Mouse (Mus musculus): ENCODE data around the gene Gm20604.

Gene Gm20604

DNA sequence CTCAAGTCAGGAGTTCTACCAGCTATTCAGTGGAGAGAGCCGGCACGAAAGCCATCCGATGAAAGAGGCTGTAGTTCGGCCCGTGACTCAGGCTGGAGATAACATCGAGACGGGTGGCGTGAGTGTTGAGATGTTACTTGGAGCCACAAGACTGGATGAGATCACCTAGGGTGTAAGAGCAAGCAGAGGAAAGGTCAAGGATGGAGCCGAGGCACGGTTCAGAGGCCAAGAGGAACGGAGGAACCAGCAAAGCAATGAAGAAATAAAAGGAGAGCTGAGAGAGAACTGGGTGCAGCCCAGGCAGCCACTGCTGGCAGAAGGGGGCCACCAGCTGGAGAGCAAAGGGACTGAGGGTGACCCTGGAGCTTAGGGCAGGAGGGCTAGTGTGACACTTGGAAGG lies 50.3 kb downstream of the Gm20604 start:
- in situ Hi-C loops (cut with MboI; ENCODE audit: low sequenced_read_pairs), result loop anchor here (5.0 kb wide), 1 partner anchor 131 kb away; no protein-coding TSS in a partner anchor

DNA sequence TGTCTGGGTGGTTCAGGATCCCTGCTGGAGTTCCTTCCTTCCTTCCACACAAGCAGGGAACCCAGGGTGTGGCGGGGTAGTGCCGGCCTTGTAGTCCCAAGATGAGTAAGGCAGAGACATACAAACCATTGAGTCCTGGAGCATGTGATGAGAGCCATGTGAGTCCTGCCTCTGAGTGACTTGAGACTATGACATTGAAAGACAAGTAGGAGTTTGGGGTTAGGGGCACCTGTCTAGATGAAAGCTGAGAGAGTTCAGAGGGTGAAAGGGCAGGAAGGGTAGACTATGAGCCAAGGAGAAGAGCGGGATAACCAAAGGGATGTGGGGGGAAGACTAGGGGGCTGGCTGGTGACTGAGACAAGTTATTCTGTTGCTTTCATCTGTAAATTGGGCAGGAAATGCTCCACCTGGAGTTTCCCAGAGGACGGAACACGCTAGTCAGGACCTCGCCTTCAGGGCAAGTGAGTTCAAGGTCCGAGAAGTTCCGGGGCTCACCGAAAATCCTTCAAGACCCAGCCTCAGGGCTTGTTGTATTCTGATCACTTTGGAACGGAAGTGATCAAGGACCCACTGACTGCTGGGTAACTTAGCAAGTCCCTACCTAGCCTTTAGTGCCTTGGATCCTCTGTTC lies 51.5 kb downstream of the Gm20604 start:
- in situ Hi-C loops (cut with MboI; ENCODE audit: low sequenced_read_pairs), result loop anchor here (5.0 kb wide), 1 partner anchor 130 kb away; no protein-coding TSS in a partner anchor

DNA sequence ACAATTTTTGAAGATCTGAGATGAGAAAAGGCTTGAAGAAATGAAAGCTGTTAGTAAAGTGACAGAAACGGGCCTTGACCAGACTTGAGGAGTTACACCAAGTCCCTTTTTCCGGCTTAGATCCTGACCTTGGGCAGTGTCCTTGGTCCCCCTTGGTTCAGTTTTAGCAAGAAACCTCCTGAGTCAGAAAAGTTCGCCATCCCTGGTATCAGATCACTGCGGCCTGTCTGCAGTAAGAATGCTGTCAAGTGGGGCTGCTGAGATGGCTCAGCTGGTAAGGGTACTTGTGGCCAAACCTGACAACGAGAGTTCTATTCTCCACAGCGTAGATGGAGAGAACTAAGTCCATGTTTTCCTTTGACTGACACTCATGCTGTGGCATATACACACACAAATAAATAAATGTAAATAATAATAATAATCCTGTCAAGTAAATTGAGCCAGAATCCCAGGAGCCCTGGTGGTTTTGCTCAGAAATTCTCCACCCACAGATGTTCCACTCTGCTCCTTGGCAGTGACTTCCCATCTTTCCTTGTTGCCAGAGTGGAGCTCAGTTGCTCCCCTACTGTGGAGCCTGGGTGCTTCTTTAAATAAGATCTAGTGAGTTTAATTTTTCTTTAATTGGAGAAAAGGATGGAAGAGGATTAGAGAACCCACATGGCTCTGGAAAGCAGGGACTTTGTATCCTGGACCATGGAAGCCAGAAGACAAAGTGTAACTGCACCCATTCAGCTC lies 52.4 kb downstream of the Gm20604 start:
- in situ Hi-C loops (cut with MboI; ENCODE audit: low sequenced_read_pairs), result loop anchor here (5.0 kb wide), 1 partner anchor 129 kb away; no protein-coding TSS in a partner anchor

DNA sequence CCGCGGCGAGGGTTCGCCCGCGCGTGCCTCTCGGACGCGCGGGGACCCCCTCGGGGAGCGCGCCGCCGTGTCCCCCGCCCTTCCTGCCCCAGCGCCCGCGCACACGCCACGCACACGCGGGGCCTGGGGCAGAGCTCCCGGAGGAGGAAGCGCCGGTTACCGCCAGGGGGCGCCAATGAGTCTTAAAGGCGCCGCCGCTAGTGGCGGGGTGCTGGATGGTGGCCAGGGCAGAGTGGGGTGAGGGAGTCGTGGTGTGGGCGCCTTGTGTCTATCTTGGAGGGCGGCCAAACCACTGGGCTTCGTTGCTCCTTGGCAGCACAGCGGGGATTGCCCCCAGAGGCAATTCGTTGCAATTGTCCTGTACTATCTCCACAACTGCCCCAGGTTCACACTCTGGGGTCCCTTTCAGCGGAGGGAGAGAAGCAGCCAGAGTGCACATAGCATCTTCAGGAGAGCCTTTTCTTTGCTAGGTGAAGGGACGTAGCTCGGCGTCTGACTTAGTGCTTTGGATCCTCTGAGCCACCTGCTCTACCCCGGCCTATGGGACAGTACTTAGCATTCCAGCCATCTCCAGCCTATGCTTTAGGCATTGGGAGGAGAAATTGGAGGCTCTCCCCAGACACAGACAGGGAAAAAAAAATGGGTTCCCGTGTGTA lies 53.1 kb downstream of the Gm20604 start:
- in situ Hi-C loops (cut with MboI; ENCODE audit: low sequenced_read_pairs), result loop anchor here (5.0 kb wide), 1 partner anchor 128 kb away; no protein-coding TSS in a partner anchor

DNA sequence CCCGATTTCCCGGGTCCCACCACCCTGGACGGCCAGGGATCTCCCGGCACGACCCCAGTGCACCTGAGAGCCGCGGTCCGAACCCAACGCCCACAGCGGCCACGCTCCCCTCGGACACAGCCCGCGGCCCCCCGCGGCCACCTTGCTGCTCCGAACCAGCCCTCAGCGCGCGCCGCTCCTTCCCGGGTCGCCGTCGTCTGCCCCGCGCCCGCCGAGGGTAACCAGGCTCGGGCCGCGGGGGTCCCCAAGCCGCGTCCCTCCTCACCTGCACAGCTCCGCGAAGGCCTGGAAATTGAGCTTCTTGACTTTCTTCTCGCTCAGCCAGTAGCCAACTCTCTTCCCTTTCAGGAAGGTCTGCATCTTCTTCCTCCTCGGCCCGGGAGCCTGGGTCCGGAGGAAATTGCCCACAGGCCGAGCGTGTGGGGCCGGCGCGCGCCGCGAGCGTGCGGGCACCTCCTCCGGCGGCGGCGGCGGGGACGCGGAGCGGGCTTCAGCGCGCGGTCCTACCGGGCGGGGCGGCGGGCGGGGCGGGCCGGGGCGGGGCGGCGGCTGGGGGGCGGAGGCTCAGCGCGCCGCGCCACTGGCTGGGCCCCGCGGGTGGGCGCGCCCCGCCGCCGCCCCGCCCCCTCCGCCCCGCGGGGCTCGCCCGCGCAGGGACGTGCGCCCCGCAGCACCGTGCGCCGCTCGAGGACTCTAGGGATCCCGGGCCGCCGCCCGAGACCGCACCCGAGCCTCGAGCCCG lies 53.8 kb downstream of the Gm20604 start, which contains the start of gene Itpk1:
TSS of gene Itpk1 (minus strand) at position 474 of the 742 bp plus-strand sequence.
- in situ Hi-C loops (cut with MboI; ENCODE audit: low sequenced_read_pairs), result loop anchor here (5.0 kb wide), 1 partner anchor 127 kb away; no protein-coding TSS in a partner anchor

DNA sequence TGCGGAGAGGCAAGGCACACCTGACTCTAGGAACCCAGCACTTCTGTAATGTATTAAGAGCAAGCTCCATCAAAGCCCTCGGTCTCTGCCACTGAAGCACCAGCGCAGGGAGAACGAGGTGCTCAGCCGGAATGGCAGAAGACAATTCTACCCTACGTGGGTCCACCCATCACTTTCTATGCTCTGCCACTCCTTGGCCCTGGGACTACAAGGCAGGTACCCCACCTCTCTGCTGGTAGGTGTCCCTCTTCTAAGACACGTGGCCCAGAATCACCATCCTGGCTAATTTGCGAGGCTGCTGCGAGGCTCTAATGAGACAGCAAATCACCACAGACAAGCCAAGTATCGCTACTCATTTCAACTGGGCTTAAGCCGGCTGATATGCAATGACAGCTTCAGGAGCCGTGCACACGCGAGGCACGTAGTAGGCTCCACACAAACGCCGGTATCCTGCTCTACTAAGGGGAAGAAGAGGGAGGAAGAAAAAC lies 54.5 kb downstream of the Gm20604 start:
- in situ Hi-C loops (cut with MboI; ENCODE audit: low sequenced_read_pairs), result no loop called here

DNA sequence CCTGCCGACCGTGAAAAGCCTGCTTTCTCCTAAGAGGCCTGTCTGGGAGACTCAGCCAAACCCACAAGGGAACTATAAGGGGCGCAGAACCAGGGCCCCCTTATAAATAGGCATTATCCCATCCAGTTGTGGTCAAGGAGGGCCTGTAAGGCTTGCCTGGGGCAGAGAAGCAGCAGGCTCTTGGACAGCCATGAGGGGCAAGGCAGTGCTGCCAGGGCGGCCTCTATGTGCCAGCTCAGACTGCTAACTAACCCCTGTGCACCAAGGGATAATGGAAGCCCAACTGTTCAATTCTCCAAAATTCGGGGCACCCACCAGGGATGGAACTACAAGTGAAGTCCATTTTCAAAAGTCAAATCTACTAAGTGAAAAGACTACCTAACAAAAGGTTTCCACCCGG lies 55.0 kb downstream of the Gm20604 start:
- in situ Hi-C loops (cut with MboI; ENCODE audit: low sequenced_read_pairs), result no loop called here

DNA sequence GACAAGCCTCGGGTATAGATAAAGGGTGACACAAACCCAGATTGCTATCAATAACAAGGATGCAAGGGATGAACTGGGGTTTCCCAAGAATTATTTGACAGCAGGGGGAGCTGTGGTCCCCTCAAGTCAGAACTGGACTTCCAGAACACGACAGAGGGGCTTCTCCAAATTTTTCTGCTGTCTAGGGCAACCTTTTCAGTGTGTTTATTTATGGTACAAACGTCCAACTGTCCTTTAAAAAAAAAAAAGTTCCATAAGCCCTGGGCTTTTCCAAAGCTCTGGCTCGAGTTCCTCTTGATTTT lies 55.4 kb downstream of the Gm20604 start:
- in situ Hi-C loops (cut with MboI; ENCODE audit: low sequenced_read_pairs), result no loop called here

DNA sequence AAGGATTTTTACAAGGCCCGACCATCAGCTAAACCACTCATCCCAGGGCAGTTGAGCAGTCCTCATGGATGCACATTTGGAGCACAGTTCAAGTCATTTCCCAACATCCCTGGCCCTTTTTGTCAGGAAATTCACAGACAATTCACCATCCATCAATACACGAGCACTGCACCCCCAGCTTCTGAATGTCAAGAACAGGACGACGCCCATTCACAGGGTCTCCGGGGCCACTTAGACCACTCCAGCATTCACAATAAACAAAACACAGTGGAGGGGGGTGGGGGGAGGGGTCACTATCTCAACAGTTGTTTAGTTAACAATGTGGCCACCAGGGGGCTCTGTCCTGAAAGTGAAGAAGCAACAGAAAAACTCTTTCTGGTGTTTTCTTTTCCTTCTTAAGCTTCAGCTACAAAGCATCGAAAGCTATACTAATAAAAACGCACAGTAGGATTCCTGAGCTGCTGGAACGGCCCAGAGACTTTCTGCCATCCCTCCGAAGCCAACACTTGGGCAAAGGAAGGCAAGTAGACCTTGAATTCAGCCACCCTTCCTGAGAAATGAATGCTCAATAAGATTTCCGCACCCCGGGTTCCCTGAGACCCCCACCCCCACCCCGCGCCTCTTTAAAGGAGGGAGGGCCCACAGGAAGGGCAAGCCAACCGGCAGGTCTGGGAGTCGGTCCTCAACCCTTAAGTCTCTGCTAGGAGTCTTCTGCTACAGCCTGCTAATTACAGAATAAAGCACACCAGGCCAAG lies 55.9 kb downstream of the Gm20604 start:
- in situ Hi-C loops (cut with MboI; ENCODE audit: low sequenced_read_pairs), result no loop called here

DNA sequence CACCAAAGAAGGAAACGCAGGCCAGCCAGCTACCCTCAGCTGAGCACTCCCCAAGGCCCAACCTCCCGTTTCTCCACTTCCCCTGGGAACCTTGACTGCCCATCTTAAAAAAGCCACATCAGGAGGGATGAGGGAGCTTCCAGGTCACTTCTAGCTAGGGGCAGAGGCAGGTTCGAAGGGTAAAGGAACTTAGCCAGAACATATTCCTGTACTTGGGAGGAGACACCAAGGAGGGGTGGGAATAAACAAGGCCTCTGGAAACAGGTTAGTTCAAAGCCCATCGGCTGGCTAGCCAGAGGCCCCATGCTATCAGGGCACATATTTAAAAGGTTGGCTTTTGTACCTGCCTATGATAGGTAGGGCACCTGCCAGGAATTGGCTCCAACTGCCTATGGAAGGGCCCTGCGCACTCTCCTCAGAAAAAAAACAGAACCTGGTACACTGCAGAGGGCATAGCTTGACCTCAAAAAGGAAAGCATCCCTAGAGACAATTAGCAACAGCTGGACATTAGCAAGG lies 56.7 kb downstream of the Gm20604 start:
- in situ Hi-C loops (cut with MboI; ENCODE audit: low sequenced_read_pairs), result no loop called here

DNA sequence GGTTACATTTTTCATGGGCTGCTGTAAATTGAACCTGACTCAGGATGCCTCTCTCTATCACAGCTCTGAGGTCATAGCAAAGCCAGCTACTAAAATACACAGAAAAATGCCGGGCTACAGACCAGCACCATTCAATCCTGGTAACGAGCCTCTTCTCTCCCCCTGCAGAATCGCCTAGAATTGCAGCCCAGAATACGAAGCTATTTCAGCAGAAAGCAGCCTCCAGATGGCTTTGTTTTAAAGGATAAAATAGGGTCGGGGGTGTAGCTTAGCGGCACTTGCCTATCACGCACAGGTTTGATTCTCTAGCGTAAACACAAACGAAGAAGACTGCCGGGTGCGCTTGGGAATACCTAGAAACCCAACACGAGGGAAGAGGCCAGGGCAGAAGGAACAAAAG lies 58.0 kb downstream of the Gm20604 start:
- in situ Hi-C loops (cut with MboI; ENCODE audit: low sequenced_read_pairs), result no loop called here

DNA sequence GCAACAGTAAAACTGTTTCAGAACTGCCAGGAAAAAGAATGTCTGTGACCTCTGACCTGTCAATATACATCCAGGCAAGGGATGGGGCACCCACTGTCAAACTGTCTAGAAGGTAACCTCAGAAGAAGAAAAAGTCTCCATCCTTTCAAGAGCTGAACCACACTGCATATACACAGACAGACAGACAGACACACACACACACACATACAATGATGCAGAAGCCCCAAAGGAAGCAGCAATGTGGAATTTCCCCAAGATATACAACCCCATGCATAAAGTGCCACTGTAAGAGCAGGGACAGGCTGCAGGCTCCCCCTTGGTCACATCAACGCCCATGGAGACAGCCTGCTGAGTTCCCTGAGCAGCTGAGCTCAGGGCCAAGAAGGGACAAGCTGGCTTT lies 59.3 kb downstream of the Gm20604 start:
- in situ Hi-C loops (cut with MboI; ENCODE audit: low sequenced_read_pairs), result no loop called here

DNA sequence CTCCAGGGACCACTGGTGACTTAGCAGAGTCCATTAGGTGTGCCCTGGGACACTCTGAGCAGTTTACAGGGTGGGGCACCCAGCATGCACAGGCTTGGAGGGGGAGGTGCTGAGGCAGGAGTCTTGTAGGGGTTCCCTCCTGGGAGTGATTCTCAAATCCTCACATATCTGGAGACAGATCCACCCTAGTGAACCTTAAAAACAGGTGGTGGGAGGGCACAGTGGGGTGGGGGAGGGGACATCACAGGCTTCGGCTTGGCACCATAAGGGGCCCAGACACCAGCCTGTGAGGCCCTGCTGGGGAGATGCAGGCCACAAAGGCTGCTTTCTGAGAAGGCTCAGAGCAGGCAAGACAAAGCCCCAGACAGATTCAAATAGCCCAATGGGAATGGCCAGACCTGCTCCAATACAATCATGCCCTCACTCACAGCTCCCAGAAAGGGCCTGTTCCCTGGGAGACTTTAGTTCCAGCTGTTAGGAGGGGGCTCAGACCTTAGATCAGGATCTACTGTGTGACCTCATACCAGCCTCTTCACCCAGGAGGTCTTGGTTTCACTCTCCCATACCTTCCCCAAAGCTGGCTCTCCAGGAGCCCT lies 60.3 kb downstream of the Gm20604 start:
- in situ Hi-C loops (cut with MboI; ENCODE audit: low sequenced_read_pairs), result no loop called here

DNA sequence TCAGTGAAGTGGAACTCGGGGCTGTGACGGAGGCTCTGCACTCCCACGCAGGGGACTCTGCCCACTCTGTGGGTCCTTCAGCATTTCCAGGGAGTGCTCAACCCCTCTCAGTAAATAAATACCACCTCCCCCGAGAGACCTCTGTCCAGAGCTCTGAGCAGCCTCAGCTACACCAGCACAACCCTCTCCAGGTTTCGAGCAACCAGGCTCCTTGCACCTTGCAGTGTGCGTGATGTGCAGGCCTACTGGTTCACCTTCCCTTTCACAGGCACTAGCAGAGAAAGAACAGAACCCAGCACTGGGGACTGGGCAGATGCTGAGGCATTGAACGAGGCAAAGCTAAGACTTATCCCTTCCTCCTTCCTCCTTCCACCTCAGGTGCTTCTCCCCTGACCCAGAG lies 61.1 kb downstream of the Gm20604 start:
- in situ Hi-C loops (cut with MboI; ENCODE audit: low sequenced_read_pairs), result no loop called here

DNA sequence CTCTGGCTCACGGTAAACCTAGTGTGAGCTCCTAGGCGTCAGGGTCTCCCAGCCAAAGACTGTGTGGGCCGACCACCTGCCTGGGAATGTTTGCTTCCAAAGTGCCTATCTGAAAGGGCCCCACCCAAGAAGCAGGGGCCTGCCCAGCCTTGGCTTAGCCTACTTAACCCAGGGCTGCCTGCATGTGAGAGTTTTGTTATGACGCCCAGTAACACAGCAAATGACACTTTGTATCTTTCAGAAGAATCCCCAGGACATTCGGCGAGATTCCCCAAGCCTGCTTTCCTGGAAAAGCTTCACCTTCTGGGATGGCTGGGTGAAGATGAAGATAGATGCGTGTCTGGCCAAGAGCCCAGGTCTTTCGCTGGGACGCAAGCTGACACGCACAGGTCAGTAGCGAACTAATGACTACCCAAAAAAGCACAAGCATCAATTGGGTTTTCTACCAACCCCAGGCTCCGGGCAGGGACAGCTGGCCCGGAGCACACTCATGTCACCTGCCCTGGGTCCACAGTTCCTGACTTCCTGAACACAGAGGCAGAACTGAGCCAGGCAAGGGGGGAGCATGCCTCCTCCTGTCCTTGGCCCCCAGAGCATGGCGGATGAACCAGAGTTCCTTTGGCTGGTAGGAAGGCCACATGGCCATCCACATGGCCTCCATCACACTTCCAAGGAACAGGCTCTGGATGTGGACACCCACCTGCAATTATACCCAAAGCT lies 61.7 kb downstream of the Gm20604 start:
- in situ Hi-C loops (cut with MboI; ENCODE audit: low sequenced_read_pairs), result no loop called here

DNA sequence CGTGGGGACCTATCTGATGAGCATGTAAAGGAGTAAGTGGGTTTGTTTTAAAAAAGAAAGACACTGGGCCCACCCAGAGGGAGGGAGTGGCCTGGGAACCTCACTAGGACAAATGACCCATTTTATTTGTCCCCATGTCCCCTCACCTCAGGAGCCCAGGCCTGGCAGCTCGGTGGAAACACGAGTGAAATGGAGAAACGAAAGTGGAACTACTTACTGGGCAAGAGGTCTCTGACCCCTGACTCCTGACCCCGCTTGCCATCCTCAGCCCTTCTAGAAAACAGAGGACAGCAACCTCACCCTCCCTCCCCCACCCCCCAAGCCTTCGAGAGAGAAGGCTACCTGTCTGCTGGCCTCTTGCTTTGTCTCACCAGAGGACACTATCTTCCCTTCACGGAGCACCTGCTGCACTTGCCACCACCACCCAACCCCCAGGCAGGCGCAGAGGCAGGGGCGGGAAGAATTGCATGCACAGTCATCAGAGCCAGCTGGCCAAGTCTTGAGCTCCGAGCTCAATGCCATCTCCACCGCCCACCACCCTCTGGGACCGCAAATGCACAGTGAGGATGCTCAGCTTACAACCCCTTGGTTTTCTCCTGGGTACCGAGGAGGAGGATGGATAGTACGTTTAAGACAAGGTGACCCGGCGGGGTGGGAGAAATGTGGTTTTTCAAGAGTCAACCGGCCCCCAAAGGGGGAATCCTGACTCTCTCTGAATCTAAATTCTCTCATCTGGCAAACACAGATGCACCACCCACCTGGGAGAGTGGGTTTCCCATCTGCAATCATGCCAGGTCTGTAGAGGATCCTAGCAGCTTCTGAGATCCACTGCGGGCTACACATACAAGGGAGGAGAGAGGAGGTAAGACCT lies 62.9 kb downstream of the Gm20604 start:
- in situ Hi-C loops (cut with MboI; ENCODE audit: low sequenced_read_pairs), result no loop called here

DNA sequence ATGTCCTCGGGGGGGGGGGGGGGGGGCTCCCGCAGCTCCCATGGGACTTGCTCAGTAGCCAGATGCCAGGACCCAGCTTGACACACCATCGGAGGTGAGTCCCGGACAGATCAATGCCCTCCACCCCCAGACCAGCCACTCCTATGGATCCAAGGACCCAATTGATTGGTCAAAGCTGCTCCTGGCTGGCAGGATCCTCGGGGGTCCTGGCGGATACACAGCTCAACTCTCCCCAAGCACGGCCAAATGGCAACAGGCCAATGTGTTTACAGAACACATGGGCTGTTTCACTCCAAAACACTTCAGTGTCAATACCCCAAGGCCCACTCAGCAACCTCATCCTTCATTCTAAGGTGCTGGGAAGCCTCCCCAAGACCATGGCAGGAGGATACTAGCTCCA lies 66.7 kb downstream of the Gm20604 start:
- in situ Hi-C loops (cut with MboI; ENCODE audit: low sequenced_read_pairs), result no loop called here
